Comparison of ENCODE assay signal across 9 mouse cellular contexts in genomic region chr16:23109350-23110280, GRCm38 (mm10). TPM values are rescaled to one million over a fixed set of nuclear protein-coding genes. Genes with fewer than 3 reads are reported as not detected.
DNase-seq lines count a peak whose midpoint lies in the region; ATAC-seq and TF ChIP-seq lines count a peak whose summit lies in the region.
"Had no signal": no experiment of that assay in that cellular context is flagged by ENCODE, and none has a peak within 500 bp of the region (broad histone marks: within the 10 kb centered on the region; RNA-seq: fewer than 3 reads in every experiment).

No protein-coding gene starts in this region.

- peaks cover 36% of the 10 kb centered on the region for H3K4me1 ChIP-seq in kidney, embryonic 15.5 days
- H3K4me1 ChIP-seq in brown adipose tissue, adult 24 weeks (ENCODE audit: control insufficient read depth, insufficient read depth, insufficient read length, low read length) = no peaks in the 10 kb centered on the region
- H3K4me1 ChIP-seq in hindbrain, postnatal 0 days (ENCODE audit: insufficient read depth, low read length) = peaks cover 6% of the 10 kb centered on the region; the same call in 1 of the 2 replicates
- H3K4me1 ChIP-seq in midbrain, postnatal 0 days (ENCODE audit: insufficient read depth, low read length) = no peaks in the 10 kb centered on the region

- ATAC-seq in kidney, embryonic 15.5 days (replicated peaks; ENCODE audit: low FRiP score) = no peak
- ATAC-seq in hindbrain, postnatal 0 days = no peak
- no peak for ATAC-seq in midbrain, postnatal 0 days (ENCODE audit: low FRiP score)

- no peaks in the 10 kb centered on the region for H3K9me3 ChIP-seq in kidney, embryonic 15.5 days (replicated peaks)
- no peaks in the 10 kb centered on the region for H3K9me3 ChIP-seq in hindbrain, postnatal 0 days (ENCODE audit: low read length)
- H3K9me3 ChIP-seq in midbrain, postnatal 0 days (ENCODE audit: low read length) = no peaks in the 10 kb centered on the region

- WGBS in kidney, embryonic 15.5 days = 44% methylated on average over 5 of the region's 5 CpGs
- 54% methylated on average over 5 of the region's 5 CpGs for WGBS in hindbrain, postnatal 0 days
- WGBS in midbrain, postnatal 0 days = 47% methylated on average over 5 of the region's 5 CpGs

- no peak for TF ChIP-seq CTCF in hindbrain, postnatal 0 days (IDR thresholded peaks at IDR 0.05; ENCODE audit: low read depth)
- no peak for TF ChIP-seq CTCF in midbrain, postnatal 0 days (IDR thresholded peaks at IDR 0.05)

- peak overlapping the region; percentile 100 for H3K9ac ChIP-seq in kidney, embryonic 15.5 days
- H3K9ac ChIP-seq in hindbrain, postnatal 0 days (replicated peaks; ENCODE audit: low read length) = peak overlapping the region; percentile 100
- peak overlapping the region; percentile 100; the same call in 1 of the 2 replicates for H3K9ac ChIP-seq in midbrain, postnatal 0 days (replicated peaks; ENCODE audit: low read length, poor library complexity, severe bottlenecking)

- peak overlapping the region; percentile 86 for H3K4me3 ChIP-seq in kidney, embryonic 15.5 days (replicated peaks)
- peak overlapping the region; percentile 82 for H3K4me3 ChIP-seq in brown adipose tissue, adult 24 weeks (ENCODE audit: insufficient read depth, low read depth, low read length)
- peak overlapping the region; percentile 99 for H3K4me3 ChIP-seq in hindbrain, postnatal 0 days (ENCODE audit: low read length)
- peak overlapping the region; percentile 96 for H3K4me3 ChIP-seq in midbrain, postnatal 0 days (ENCODE audit: low read depth, low read length)

- peak overlapping the region; percentile 45; the same call in 1 of the 2 replicates for H3K27ac ChIP-seq in kidney, embryonic 15.5 days
- H3K27ac ChIP-seq in brown adipose tissue, adult 24 weeks (replicated peaks; ENCODE audit: low read depth, low read length) = no peak overlapping the region
- H3K27ac ChIP-seq in hindbrain, postnatal 0 days = no peak overlapping the region
- no peak overlapping the region for H3K27ac ChIP-seq in midbrain, postnatal 0 days (ENCODE audit: low read depth, low read length)

- peak overlapping the region; percentile 81 for H3K4me2 ChIP-seq in kidney, embryonic 15.5 days
- peak overlapping the region; percentile 71 for H3K4me2 ChIP-seq in hindbrain, postnatal 0 days (ENCODE audit: low read depth, low read length)
- peak overlapping the region; percentile 78 for H3K4me2 ChIP-seq in midbrain, postnatal 0 days (ENCODE audit: low read depth, low read length, poor library complexity, severe bottlenecking)

- DNase-seq in kidney, postnatal 14 days = no peak
- no peak for DNase-seq in hindbrain, postnatal 0 days (ENCODE audit: low spot score)
- DNase-seq in midbrain, postnatal 0 days (ENCODE audit: low spot score) = no peak
- no peak for DNase-seq in cerebellum, adult 11-12 months
- DNase-seq in kidney, adult 18-20 months = no peak
- no peak for DNase-seq in kidney, postnatal 4 days
- DNase-seq: gastrocnemius, postnatal 10 days had no signal

- peaks cover 58% of the 10 kb centered on the region for H3K36me3 ChIP-seq in kidney, embryonic 15.5 days
- H3K36me3 ChIP-seq in hindbrain, postnatal 0 days (ENCODE audit: insufficient read depth, low read length) = peaks cover 29% of the 10 kb centered on the region
- peaks cover 31% of the 10 kb centered on the region for H3K36me3 ChIP-seq in midbrain, postnatal 0 days (ENCODE audit: insufficient read depth, low read length)

- H3K27me3 ChIP-seq in kidney, embryonic 15.5 days = no peaks in the 10 kb centered on the region
- no peaks in the 10 kb centered on the region for H3K27me3 ChIP-seq in hindbrain, postnatal 0 days (ENCODE audit: insufficient read depth, low read length)
- no peaks in the 10 kb centered on the region for H3K27me3 ChIP-seq in midbrain, postnatal 0 days (ENCODE audit: insufficient read depth, low read length)

RNA-seq across cellular contexts. Expression of gene Eif4a2, which starts 2.4 kb away (rescaled TPM):
- 217 and 225 TPM in 2 replicates for polyA plus RNA-seq in kidney, embryonic 15.5 days (2015; fragmentation: Nextera tagmentation; extraction: Ambion mirVana)
- polyA plus RNA-seq in brown adipose tissue, adult 24 weeks (2012; ENCODE audit: insufficient read depth, insufficient read length, missing spikeins) = 287 and 288 TPM in 2 replicates
- 490 and 513 TPM in 2 replicates for total RNA-seq in hindbrain, postnatal 0 days (2014; rRNA removed)
- 260 and 265 TPM in 2 replicates for polyA plus RNA-seq in hindbrain, postnatal 0 days (2015; fragmentation: Nextera tagmentation; extraction: Ambion mirVana)
- total RNA-seq in midbrain, postnatal 0 days (2014; rRNA removed) = 647 and 778 TPM in 2 replicates
- 291 and 295 TPM in 2 replicates for polyA plus RNA-seq in midbrain, postnatal 0 days (2015; fragmentation: Nextera tagmentation; extraction: Ambion mirVana)

RNA-seq across cellular contexts. Expression of gene Rfc4, which starts 17.9 kb away (rescaled TPM):
- 125 and 132 TPM in 2 replicates for polyA plus RNA-seq in kidney, embryonic 15.5 days (2015; fragmentation: Nextera tagmentation; extraction: Ambion mirVana)
- polyA plus RNA-seq in brown adipose tissue, adult 24 weeks (2012; ENCODE audit: insufficient read depth, insufficient read length, missing spikeins) = 13.8 and 15.6 TPM in 2 replicates
- 8.6 and 22.1 TPM in 2 replicates for total RNA-seq in hindbrain, postnatal 0 days (2014; rRNA removed)
- 31.6 and 35.7 TPM in 2 replicates for polyA plus RNA-seq in hindbrain, postnatal 0 days (2015; fragmentation: Nextera tagmentation; extraction: Ambion mirVana)
- total RNA-seq in midbrain, postnatal 0 days (2014; rRNA removed) = 8.6 and 10.0 TPM in 2 replicates
- 20.4 and 22.6 TPM in 2 replicates for polyA plus RNA-seq in midbrain, postnatal 0 days (2015; fragmentation: Nextera tagmentation; extraction: Ambion mirVana)

RNA-seq across cellular contexts. Expression of gene Adipoq, which starts 36.7 kb away (rescaled TPM):
- polyA plus RNA-seq in kidney, embryonic 15.5 days (2015; fragmentation: Nextera tagmentation; extraction: Ambion mirVana) = not detected in 2 replicates
- polyA plus RNA-seq in brown adipose tissue, adult 24 weeks (2012; ENCODE audit: insufficient read depth, insufficient read length, missing spikeins) = 1,590 and 1,771 TPM in 2 replicates
- total RNA-seq in hindbrain, postnatal 0 days (2014; rRNA removed) = not detected in 2 replicates
- polyA plus RNA-seq in hindbrain, postnatal 0 days (2015; fragmentation: Nextera tagmentation; extraction: Ambion mirVana) = not detected in 2 replicates
- total RNA-seq in midbrain, postnatal 0 days (2014; rRNA removed) = not detected in 2 replicates
- polyA plus RNA-seq in midbrain, postnatal 0 days (2015; fragmentation: Nextera tagmentation; extraction: Ambion mirVana) = not detected in 2 replicates

RNA-seq across cellular contexts. Expression of gene Kng1, which starts 52.0 kb away (rescaled TPM):
- 4.8 and 9.2 TPM in 2 replicates for polyA plus RNA-seq in kidney, embryonic 15.5 days (2015; fragmentation: Nextera tagmentation; extraction: Ambion mirVana)
- 0.88 and 1.6 TPM in 2 replicates for polyA plus RNA-seq in brown adipose tissue, adult 24 weeks (2012; ENCODE audit: insufficient read depth, insufficient read length, missing spikeins)
- not detected in 2 replicates for total RNA-seq in hindbrain, postnatal 0 days (2014; rRNA removed)
- polyA plus RNA-seq in hindbrain, postnatal 0 days (2015; fragmentation: Nextera tagmentation; extraction: Ambion mirVana) = 0.16 TPM in 1 of 2 replicates, not detected in the other
- total RNA-seq in midbrain, postnatal 0 days (2014; rRNA removed) = not detected in 2 replicates
- polyA plus RNA-seq in midbrain, postnatal 0 days (2015; fragmentation: Nextera tagmentation; extraction: Ambion mirVana) = not detected in 2 replicates

Comparison
In these comparisons a context has a peak if more than half of its experiments do, and no peak if none do; other contexts are left out.
1. RNA of gene Adipoq, which starts 36.7 kb away (polyA plus RNA-seq): 1,590 to 1,771 TPM in brown adipose tissue, adult 24 weeks; not detected in midbrain, postnatal 0 days, not detected in hindbrain, postnatal 0 days and not detected in kidney, embryonic 15.5 days; every median in the first group is over 1,000 times any median in the second.
2. Peak in every context shown above with its lines, with median percentiles within 50 percentile points of each other: H3K4me2 ChIP-seq, H3K4me3 ChIP-seq and H3K9ac ChIP-seq.